Mouse (Mus musculus) liver (tissue): ENCODE measurements around the gene Stn1.

Source experiments
- DNase-seq: peaks from one replicate; pipeline ENCODE4 v3.0.0-alpha.2; 2020; ENCODE audit warnings: mixed read lengths

The Stn1 gene

DNA sequence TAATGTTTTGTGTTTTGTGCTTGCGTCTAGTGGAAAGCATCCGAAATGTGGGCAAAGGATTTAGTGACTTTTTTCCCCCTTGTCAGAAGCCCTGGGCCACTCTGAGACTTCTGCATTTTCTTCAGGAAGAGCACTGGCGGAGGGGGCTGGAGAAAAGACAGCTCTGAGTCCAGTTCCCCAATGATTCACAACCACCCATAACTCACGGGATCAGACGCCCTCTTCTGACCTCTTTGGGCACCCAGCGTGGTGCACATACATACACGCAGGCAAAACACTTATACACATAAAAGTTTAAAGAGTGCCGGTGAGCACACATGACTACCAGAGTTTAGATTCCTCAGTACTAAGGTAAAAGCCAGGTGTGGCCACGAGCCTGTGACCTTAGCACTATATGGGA is 71.8 kb downstream of the Stn1 start:
- peak; percentile 52 for DNase-seq

DNA sequence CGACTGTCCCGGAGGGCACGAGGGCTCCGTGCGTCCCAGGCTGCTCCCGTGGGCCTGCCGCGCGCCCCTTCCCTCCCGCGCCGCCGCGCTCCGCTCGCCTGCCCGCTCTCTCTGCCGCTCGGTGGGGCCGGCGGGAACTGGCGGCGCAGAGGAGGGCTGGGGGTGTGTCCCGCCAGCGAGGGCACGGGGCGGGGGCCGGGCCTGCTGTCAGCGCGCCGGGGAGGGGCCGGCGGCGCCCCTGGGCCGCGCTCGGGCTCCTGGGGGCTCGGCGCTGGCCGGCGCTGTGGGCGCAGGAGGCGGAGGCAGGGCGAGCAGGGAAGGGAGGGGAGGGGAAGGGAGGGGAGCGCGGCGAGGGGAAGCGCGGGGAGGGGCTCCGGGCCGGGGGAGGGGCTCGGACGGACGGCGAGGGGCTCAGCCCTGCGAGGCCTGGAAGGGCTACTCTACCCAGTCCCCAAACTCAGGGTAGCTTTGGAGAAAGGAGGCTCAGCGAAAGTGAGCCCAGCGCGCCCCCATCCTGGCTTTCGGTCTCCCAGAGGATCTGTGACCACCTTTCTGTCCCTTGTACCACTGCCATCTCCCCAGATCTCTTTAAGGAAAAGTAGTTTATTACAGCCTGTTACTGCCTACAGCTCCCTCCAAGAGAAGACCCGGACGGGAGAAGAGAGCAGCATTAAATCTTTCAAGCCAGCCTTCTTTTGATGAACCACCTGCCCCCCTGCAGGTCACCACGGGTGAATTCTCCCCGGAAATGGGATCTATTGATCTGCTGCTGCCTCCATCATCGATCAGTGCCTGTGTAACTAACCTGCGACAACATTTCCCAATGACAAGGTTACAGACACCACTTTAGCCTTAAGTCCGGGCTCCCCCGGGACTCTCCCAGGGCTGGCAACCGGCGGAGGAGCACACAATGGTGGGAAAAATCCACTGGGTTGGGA is 72.7 kb downstream of the Stn1 start, which contains the start of gene Sh3pxd2a:
Gene Sh3pxd2a (minus strand): TSS at position 98 of the 938 bp plus-strand sequence.
- peak; percentile 78 for DNase-seq

DNA sequence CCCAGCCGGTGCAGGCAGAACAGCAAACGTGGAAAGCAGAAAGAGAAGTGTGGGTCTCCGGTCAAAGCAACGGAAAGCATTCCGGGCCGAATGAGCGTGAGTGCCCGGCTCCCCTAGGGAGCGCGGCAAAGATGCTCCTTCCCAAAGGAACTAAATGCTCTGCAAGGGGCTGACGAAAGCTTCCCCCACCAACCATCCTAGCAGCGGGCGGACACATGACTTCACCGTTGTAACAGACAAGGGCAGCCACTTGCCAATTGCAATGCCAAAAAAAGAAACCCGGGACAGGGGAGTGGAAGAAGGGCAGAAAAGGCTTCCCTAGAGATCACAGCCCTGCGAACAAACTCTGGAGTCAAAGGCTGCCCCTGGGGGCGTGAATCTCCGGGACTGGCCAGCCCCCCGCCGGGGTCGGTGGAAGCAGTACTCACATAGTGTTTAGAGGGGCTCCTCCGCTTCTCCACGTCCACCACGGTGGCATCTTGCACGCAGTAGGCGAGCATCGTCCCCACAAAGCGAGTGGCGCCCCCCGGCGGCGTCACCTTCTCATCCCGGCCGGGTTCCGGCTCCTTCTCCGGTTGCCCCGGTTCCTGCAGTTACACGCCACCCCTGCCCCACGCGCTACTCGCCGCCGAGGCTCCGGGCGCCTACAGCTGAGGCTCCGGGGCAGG is 73.5 kb downstream of the Stn1 start:
- peak; percentile 90 for DNase-seq

DNA sequence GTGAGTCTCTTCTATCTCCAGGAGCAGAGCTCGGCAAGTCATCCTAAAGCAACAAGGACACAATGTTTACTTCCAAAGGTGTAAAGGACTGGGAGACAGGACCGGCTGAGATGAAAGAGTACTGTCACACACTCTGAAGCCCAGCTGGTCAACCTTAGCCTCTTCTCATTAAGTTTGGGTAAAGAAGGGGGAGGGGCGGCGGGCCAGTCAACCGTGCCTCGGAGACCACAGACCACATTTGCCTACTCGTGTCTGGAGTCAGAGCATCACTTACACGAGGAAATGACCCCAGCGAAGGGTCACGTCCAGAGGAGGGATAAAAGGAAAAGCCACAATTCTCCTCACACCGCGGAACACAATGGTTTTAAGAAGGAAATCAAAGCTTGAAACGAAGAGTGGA is 74.1 kb downstream of the Stn1 start:
- DNase-seq: no peak

DNA sequence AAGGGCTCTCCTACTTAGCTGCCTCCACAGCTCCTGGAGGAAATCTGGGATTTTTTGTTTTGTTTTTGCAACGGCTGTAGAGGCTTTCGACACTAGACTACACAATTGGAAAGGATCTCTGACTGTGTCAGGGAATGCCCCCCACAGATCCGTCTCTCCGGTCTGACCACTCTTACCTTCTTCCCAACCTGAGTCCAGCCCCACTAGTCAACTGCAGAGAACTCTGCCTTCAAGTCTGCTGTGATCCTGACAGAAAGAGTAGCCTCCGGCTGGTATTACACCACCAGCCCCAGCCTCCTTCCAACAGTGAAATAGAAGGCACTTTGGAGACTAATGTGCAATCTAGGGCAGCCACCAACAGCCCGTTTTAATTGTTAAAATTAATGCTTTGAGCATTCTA is 74.6 kb downstream of the Stn1 start:
- DNase-seq: no peak

DNA sequence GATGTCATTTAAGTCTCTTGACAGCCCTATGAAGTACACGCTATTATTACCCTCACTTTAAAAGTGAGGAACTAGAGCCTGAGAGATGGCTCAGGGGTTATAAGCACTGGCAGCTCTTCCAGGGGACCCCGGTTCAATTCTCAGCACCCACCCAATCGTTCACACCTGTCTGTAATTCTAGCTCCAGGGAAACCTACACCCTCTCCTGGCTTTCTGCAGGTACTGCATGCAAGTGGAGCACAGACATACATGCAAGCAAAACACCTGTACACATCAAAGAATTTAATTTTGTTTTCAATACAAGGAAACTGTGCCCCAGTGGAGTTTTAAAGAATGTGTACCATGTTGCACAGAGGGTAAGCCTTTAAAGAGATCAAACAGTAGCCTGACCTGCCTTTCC is 75.5 kb downstream of the Stn1 start:
- DNase-seq: no peak

DNA sequence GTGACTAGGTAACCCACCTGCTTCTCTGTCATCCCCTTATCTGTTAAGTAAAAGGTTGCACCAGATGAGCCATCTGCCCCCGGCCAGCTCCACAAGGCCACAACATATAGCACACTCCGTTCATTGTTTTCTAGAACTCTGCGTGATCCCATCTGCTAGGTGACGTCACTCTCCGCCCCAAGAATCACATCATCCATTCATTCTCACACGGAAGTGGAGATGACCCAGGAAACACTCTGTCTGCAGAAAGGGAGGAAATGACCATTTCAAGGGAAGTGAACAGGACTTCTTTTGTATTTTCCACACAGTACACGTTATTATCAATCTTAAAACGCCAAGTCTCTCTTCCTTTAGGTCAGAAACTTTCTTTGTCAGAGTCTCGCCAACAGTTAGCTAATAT is 75.9 kb downstream of the Stn1 start:
- DNase-seq: no peak

DNA sequence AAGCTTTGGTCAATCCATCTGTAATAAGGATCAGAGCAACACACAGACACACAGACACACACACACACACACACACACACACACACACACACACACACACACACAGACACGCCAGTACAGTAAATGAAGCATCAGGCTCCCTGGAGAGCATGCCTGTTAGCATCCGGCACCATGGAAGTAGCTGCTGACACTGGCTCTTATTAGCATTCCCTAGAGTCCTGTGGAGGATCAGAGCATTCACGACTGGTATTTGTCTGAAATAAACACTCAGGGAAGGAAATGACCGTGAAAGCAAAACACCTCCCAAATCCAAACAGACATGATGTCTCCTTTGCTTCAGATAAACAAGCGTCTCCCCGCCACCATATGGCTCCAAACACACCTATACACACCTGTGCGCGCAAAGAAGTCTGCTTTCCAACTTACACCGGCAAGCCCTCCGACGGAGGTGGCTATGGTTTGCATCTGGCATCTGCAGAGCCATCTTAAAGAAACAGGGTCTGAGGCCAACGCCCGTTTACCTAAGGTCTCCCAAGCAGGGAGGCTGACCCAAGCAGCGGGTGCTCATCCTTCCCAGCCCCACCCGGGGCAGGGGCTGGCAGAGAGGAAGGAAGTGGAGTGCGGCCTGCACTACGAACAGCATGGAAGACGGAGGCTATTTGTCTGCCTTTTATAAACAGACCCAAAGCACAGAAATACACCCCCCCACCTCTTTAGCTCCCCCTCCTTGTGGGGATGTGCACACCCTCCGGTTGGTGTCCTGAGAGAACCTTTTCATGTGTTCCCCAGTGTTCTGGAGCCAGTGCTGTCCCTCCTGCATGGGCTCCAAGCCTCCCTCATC is 77.0 kb downstream of the Stn1 start:
- no peak for DNase-seq

DNA sequence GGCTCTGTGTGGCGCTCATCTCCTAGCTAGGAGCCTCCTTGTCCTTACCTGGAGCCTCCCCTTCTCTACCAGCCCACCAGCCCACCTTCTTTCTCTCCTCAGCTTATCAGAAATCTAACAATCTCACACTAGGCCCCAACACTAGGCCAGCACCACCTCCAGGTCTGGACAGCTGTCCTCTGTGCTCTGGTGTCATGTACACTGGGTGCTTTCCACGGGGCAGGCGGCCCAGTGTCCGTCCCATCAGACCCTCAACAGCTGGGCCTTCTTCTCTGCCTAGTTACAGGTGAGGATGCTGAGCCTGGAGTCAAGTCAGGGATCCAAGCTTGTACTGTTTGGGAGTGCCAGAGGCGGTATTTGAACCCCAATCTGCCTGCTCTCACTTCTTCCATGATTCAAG is 78.1 kb downstream of the Stn1 start:
- no peak for DNase-seq

DNA sequence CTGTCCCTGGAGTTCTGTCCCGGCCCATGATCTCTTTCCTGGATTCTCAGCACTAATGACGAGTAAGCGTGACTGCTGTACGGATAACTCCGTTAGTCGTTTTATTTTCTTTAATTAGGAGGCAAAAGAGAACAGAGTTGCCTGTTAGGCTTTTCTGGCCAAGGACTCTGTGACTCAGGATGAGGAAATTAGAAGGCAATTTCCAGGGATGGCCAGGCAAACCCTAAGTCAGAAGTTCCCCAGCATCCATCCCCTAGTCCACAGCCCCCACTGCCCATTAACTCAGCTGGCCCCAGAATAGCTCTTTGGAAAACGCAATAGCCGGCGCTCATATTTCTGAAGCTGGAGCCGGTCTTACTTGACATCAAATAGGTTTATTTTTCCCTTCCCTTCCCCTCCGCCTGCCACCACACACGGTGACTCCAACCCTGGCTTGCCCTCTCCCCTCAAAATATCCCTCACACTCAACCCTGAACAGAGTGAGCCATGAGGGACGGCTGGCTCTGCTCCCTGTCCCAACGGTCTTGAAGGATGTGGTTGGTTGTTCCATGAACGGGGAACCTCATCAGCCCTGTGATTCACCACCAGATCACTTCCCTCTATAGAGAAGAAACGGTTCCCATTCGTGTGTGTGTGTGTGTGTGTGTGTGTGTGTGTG is 78.7 kb downstream of the Stn1 start:
- DNase-seq: no peak

DNA sequence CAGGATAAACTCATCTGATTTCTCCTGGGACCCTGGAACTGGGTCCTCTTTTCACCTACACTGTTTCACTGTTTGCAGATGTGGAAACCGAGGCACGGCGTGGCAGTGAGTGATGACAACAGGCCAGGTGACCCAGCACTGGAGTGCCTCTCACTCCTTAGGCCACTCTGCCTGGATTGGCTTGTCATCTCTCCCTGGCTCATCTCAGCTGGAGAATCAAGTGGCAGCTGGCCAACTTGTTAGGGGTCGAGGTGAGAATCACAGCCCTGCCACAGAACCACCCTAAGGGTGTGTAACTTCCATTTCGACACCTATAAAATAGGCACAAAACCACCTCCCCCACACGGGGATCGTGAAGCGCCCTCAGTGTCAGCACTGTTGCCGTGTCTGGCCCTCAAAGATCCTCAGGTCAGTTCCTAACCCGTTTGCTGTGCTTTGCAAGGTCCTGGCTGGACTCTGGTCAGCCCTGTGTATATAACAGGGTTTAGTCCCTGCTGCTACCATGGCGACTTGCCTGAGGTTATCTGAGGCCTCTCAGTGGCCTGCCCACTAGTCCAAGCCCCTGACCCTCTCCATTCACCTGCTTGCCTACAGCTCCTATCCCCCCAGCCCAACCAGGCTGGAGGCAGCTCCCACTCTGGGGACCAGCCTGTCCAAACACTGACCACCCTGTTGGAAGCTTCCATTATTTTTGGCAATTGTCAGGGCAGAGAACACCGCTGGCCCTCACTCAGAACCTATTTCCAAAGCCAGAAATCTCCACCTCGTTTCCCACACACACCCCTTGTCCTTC is 79.4 kb downstream of the Stn1 start:
- DNase-seq: peak; percentile 44

DNA sequence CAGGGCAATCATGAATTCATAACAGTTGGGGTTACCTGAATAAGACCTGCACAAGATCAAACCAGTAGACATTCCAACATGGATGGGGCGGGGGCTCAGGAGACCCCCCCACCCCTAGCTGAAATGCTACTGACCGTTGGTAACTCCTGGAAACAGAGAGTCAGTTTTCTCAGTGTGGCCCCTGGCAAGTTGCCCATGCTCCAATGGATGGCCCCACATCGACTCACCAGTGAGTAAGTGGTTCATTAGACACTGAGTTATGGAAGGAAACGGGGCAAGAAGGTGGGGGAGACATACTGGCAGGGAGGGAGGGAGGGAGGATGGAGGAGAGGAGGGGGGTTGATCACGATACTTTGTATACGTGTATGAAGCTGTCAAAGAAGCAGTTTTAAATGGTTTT is 81.3 kb downstream of the Stn1 start:
- no peak for DNase-seq

DNA sequence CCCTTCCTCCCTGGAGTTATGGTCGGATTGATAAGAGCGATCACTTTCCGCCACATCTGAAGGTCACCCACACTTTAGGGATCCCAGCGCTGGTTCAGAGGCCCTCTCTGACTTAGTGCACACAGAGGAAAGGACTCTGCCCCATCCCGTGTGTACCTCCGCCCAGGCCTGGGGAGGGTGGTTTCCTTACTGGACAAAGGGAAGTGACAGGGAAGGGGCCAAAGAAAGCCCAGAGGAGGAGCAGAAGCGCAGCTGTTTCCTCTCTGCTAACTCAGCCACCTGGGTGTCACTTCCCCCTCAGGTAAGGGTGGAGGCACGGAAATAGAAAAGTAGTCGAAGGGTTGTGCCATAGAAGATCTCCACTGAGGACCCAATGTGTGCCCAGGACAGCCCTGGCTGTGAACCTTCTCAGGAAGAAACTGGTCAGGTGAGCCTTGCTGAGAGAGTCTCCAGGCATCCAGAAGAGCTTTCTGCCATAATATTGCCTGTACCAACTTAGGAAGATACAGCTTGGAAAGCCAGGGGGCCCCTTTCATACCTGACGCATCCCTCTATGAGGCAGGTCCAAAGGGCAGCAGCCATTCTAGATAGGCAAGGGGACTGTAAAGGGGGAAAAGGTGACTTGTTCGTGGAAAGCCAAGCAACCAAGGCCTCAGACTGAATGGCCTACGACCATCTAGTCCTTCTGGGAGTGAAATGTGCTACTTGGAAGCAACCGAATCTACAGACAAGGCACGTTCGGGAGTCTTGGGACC is 82.1 kb downstream of the Stn1 start:
- DNase-seq: peak; percentile 48

DNA sequence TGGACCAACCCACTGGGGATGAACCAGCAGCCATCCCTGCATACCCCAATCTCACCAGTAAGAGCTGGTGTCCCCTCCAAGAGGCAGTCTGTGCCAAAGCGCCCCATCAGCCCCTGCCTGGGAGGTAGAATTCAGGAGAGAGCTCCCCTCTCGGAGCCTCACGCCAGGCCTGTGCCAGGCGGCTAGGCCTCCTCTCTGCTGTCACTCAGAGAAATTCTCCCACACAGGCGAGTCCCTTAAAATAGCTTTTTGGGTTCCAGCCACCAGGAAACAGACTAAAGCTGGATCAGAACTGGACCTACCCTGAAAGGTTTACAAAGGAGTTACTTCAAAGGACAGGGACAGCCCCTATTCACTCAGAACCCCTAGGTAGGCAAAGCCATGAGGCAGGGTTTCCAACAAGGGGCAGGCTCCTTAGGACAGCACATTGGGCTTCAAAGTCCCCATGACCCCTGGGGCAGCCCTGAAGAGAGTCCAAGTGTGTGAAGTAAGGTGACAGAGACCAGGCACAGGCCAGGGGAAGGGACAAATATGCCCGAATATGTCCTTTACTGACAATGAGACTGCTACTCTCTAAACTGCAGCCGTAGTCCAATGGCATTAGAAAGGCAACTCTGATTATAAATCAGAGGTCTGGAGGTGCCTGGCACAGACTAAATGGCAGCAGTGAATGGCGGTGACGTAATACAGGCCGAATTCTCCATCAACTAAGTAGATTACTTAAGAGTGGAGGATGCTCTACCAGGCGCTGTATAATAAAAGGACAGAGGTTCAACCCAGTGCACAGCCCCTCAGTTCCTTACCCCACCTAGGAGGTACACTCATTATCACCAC is 82.9 kb downstream of the Stn1 start:
- DNase-seq: no peak

DNA sequence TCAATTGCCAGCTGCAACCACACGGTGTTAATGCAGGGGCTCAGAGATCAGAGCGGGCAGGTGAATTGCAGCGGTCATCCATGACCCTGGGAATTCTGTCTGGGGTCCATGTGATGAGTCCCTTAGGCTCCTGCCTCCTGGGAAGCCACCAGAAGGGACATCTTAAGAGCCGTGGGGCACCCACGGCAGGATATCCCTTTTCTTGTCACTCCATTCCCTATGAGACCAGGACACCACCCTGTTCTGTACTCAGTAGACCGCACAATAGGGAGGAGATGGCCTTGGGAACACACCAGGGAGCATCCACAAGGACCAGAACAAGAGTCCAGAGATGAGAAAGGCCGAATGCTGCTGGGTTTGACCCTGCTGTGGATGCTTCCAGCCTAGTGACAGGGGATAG is 84.0 kb downstream of the Stn1 start:
- no peak for DNase-seq

DNA sequence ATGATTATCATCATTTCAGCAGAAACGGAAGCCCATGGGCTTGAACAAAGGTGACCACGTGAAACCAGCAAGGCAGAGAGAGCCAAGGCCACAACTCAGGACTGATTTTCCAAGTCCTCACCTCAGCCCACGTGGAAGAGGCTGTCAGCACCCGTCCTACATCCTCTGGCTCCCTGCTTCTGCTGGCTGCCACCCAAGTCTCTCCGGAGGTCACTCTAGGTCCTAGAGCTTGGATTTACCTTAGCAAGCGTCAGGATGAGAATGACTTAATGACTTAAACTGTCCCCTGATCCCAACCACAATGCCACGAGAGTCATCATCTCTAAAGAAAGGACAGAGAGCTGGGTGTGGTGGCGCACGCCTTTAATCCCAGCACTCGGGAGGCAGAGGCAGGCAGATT is 84.6 kb downstream of the Stn1 start:
- DNase-seq: no peak

DNA sequence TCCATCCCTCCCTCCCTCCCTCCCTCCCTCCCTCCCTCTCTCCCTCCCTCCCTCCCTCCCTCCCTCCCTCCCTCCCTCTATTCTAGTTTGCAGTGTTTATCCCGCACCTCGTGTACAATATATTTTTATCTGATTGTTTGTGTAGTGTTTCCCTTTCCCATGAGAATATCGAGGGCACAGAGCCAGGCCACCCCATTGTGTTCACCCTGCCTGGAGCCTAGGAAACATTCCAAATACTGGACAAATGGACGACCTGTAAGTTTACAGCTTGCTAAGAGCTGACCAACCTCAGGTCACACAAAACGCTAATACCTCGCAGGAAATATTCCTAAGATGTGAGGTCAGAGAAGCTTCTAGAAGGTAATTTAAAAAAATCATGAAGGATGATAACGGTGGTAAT is 85.1 kb downstream of the Stn1 start:
- no peak for DNase-seq

DNA sequence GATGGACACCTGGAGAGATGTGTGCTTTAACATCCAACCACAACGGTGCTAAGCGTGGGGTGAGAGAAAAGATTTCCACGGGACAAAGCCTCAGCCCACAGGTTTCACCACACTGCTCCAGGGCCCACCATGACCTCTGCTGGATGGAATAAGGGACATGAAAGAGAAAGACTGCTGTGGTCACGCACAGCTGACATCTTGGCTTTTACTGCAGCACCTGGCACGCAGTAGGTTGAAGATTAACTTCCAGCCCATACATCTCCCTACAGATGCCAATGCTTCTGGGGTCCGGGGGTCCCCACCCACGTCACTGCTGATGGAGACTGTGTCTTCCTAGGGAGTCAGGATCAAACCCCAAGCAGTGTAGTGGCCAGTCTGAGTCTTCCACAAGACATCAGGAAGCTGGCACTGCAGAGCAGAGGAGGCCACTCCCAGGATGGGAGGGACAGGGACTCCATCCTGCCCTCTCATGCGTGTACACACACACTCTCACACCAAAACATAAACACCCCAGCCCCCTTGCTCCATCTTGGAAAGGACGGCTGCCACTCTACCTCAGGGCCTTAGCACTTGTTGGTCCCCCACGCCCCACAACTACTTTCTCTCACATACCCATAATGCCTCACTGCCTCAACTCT is 85.7 kb downstream of the Stn1 start:
- no peak for DNase-seq
